Mouse (Mus musculus): ENCODE results near the gene Far1. TPM values are rescaled to one million over a fixed set of nuclear protein-coding genes. Genes with fewer than 3 reads are reported as not detected.

The Far1 gene
- total and polyA plus RNA-seq, 3 experiments, result 26.4 to 34.2 TPM; not detected in 1

Other genes starting within 250 kb of the Far1 start
- 15.6 and 15.7 TPM in 2 replicates for gene Btbd10, start 144.4 kb upstream of the Far1 start, total RNA-seq (2012; rRNA removed)
- gene Btbd10, start 144.4 kb upstream of the Far1 start, polyA plus RNA-seq (2012; ENCODE audit: insufficient read depth in 1 of 2, insufficient read length in 2 of 2, low read depth in 1 of 2, low replicate concordance in 2 of 2, missing spikeins in 1 of 2), result 1 to 10 TPM in 1 of 2 experiments, not detected in 1; 9.8 TPM
- not detected in 2 replicates for gene Pth, start 125.3 kb upstream of the Far1 start, total RNA-seq (2012; rRNA removed)
- gene Pth, start 125.3 kb upstream of the Far1 start, polyA plus RNA-seq (2012; ENCODE audit: insufficient read depth in 1 of 2, insufficient read length in 2 of 2, low read depth in 1 of 2, low replicate concordance in 2 of 2, missing spikeins in 1 of 2), result not detected